Mouse (Mus musculus) heart, embryonic 11.5 days (tissue): ENCODE measurements at regions not wholly inside any gene's neighbourhood (a gene's known extent, or its start where the extent isn't known, plus 50 kb on each side); places are given as distances from the start of the nearest gene placed in this dataset.

Experiments used
- ATAC-seq: fragments of 200-750 bp; cut with Nextera tagmentation; replicated peaks from 2 replicates; pipeline ENCODE4 v1.8.0; 2017; ENCODE audit warnings: moderate library complexity; ENCODE audit not compliant: insufficient number of reproducible peaks, low FRiP score, low TSS enrichment
- H3K27ac ChIP-seq: fragments of 300-500 bp; sonication (generic); 2 replicates; pipeline ENCODE4 v1.5.1; 2014; ENCODE audit warnings: mild to moderate bottlenecking, low read depth, low read length
- H3K27me3 ChIP-seq: fragments of 300-500 bp; sonication (generic); 2 replicates; pipeline ENCODE4 v1.6.1; 2014; ENCODE audit warnings: mild to moderate bottlenecking, low read length, mixed read lengths; ENCODE audit not compliant: control insufficient read depth, insufficient read depth
- H3K36me3 ChIP-seq: fragments of 300-500 bp; sonication (generic); 2 replicates; pipeline ENCODE4 v1.6.1; 2014; ENCODE audit warnings: mild to moderate bottlenecking, low read length, moderate library complexity, mixed read lengths; ENCODE audit not compliant: control insufficient read depth, insufficient read depth
- H3K4me1 ChIP-seq: fragments of 300-500 bp; sonication (generic); 2 replicates; pipeline ENCODE4 v1.6.1; 2014; ENCODE audit warnings: low read length; ENCODE audit not compliant: control insufficient read depth, insufficient read depth
- H3K4me2 ChIP-seq: fragments of 300-500 bp; sonication (generic); 2 replicates; pipeline ENCODE4 v1.6.1; 2014; ENCODE audit warnings: mild to moderate bottlenecking, moderate library complexity
- H3K4me3 ChIP-seq: fragments of 300-500 bp; sonication (generic); 2 replicates; pipeline ENCODE4 v1.5.1; 2014; ENCODE audit warnings: low read depth, low read length
- H3K9ac ChIP-seq: fragments of 300-500 bp; sonication (generic); 2 replicates; pipeline ENCODE4 v1.6.1; 2014; ENCODE audit warnings: mild to moderate bottlenecking, low read depth, low read length, moderate library complexity
- H3K9me3 ChIP-seq: fragments of 300-500 bp; sonication (generic); replicated peaks from 2 replicates; pipeline ENCODE4 v1.6.1; 2016; ENCODE audit warnings: low read length; ENCODE audit not compliant: control insufficient read depth
- WGBS: fragments of 180-500 bp; shearing (Covaris S2); extraction: QIAGEN DNeasy Blood & Tissue Kit; methylation state at CpG from one replicate; pipeline ENCODE4 v1.1.7; 2014; ENCODE audit not compliant: insufficient replicate concordance; 5-methylcytosine and 5-hydroxymethylcytosine counted together

GRCm38 (mm10) chr5:49909483-49909882, 149.3 kb downstream of the Adgra3 start:
- no peaks in the 10 kb centered on the region for H3K9me3 ChIP-seq
- 71% methylated on average over 1 of the region's 1 CpGs for WGBS
- H3K4me2 ChIP-seq = no peak overlapping the region
- H3K27ac ChIP-seq = no peak overlapping the region
- no peak for ATAC-seq
- H3K27me3 ChIP-seq = no peaks in the 10 kb centered on the region
- no peak overlapping the region for H3K4me3 ChIP-seq
- no peaks in the 10 kb centered on the region for H3K36me3 ChIP-seq
- H3K4me1 ChIP-seq = no peaks in the 10 kb centered on the region
- no peak overlapping the region for H3K9ac ChIP-seq

- no peaks in the 10 kb centered on the region for H3K9me3 ChIP-seq
- H3K36me3 ChIP-seq = no peaks in the 10 kb centered on the region
- no peaks in the 10 kb centered on the region for H3K27me3 ChIP-seq
- H3K4me2 ChIP-seq = no peak overlapping the region
- ATAC-seq = no peak
- no peak overlapping the region for H3K4me3 ChIP-seq
- H3K4me1 ChIP-seq = no peaks in the 10 kb centered on the region
- no peak overlapping the region for H3K9ac ChIP-seq
- no peak overlapping the region for H3K27ac ChIP-seq
- 87% methylated on average over 5 of the region's 5 CpGs for WGBS
These were observed 162.7 kb downstream of the Adgra3 start for GRCm38 (mm10) chr5:49896106-49896505.

- H3K9ac ChIP-seq = no peak overlapping the region
- H3K36me3 ChIP-seq = no peaks in the 10 kb centered on the region
- no peaks in the 10 kb centered on the region for H3K9me3 ChIP-seq
- 63% methylated on average over 2 of the region's 2 CpGs for WGBS
- no peak overlapping the region for H3K27ac ChIP-seq
- H3K4me1 ChIP-seq = no peaks in the 10 kb centered on the region
- no peak overlapping the region for H3K4me3 ChIP-seq
- H3K27me3 ChIP-seq = no peaks in the 10 kb centered on the region
- ATAC-seq = no peak
- no peak overlapping the region for H3K4me2 ChIP-seq
These were observed 178.4 kb downstream of the Adgra3 start for GRCm38 (mm10) chr5:49880383-49880782.

- 20% methylated on average over 1 of the region's 1 CpGs for WGBS
- H3K36me3 ChIP-seq = no peaks in the 10 kb centered on the region
- no peaks in the 10 kb centered on the region for H3K9me3 ChIP-seq
- H3K4me3 ChIP-seq = no peak overlapping the region
- ATAC-seq = peak; percentile 96
- no peak overlapping the region for H3K4me2 ChIP-seq
- H3K27ac ChIP-seq = no peak overlapping the region; the same call in 1 of the 2 replicates
- no peaks in the 10 kb centered on the region for H3K27me3 ChIP-seq
- H3K9ac ChIP-seq = no peak overlapping the region
- no peaks in the 10 kb centered on the region for H3K4me1 ChIP-seq
These were observed 182.6 kb downstream of the Adgra3 start for GRCm38 (mm10) chr5:49876240-49876639.

- Histone ChIP-seq H3K9ac (no peak overlapping the region), H3K27ac (no peak overlapping the region), H3K4me3 (no peak overlapping the region), H3K27me3 (no peaks in the 10 kb centered on the region), H3K4me2 (no peak overlapping the region), H3K36me3 (no peaks in the 10 kb centered on the region), H3K9me3 (no peaks in the 10 kb centered on the region), H3K4me1 (no peaks in the 10 kb centered on the region)
- no peak for ATAC-seq
- 43% methylated on average over 1 of the region's 1 CpGs for WGBS
These were observed 201.6 kb downstream of the Adgra3 start for GRCm38 (mm10) chr5:49857202-49857601.

GRCm38 (mm10) chr5:49856036-49856435, 202.8 kb downstream of the Adgra3 start:
- Histone ChIP-seq H3K4me2 (no peak overlapping the region), H3K27me3 (no peaks in the 10 kb centered on the region), H3K4me3 (no peak overlapping the region), H3K36me3 (no peaks in the 10 kb centered on the region), H3K27ac (no peak overlapping the region), H3K9ac (no peak overlapping the region), H3K9me3 (no peaks in the 10 kb centered on the region), H3K4me1 (no peaks in the 10 kb centered on the region)
- no peak for ATAC-seq
- WGBS = 85% methylated on average over 2 of the region's 2 CpGs

GRCm38 (mm10) chr5:49848680-49849079, 210.1 kb downstream of the Adgra3 start:
- H3K4me3 ChIP-seq = no peak overlapping the region
- no peak overlapping the region for H3K9ac ChIP-seq
- WGBS = 56% methylated on average over 5 of the region's 5 CpGs
- no peaks in the 10 kb centered on the region for H3K4me1 ChIP-seq
- no peaks in the 10 kb centered on the region for H3K9me3 ChIP-seq
- H3K36me3 ChIP-seq = no peaks in the 10 kb centered on the region
- no peak overlapping the region for H3K27ac ChIP-seq
- no peak for ATAC-seq
- no peak overlapping the region for H3K4me2 ChIP-seq
- H3K27me3 ChIP-seq = no peaks in the 10 kb centered on the region

GRCm38 (mm10) chr5:49848174-49848573, 210.6 kb downstream of the Adgra3 start:
- no peaks in the 10 kb centered on the region for H3K9me3 ChIP-seq
- H3K36me3 ChIP-seq = no peaks in the 10 kb centered on the region
- H3K4me3 ChIP-seq = no peak overlapping the region
- no peaks in the 10 kb centered on the region for H3K27me3 ChIP-seq
- no peaks in the 10 kb centered on the region for H3K4me1 ChIP-seq
- H3K27ac ChIP-seq = no peak overlapping the region
- H3K4me2 ChIP-seq = no peak overlapping the region
- H3K9ac ChIP-seq = no peak overlapping the region
- no peak for ATAC-seq

- Histone ChIP-seq H3K27me3 (no peaks in the 10 kb centered on the region), H3K4me3 (no peak overlapping the region), H3K9me3 (no peaks in the 10 kb centered on the region), H3K4me1 (no peaks in the 10 kb centered on the region), H3K9ac (no peak overlapping the region), H3K27ac (no peak overlapping the region), H3K4me2 (no peak overlapping the region), H3K36me3 (no peaks in the 10 kb centered on the region)
- WGBS = 70% methylated on average over 5 of the region's 5 CpGs
- no peak for ATAC-seq
These were observed 240.0 kb downstream of the Adgra3 start for GRCm38 (mm10) chr5:49818832-49819231.
